Mouse (Mus musculus) intestine, embryonic 14.5 days (tissue): ENCODE measurements around the gene Fbrs. TPM values are rescaled to one million over a fixed set of nuclear protein-coding genes. Genes with fewer than 3 reads are reported as not detected.

ENCODE experiments used
- ATAC-seq: fragments of 200-750 bp; cut with Nextera tagmentation; replicated peaks from 2 replicates; pipeline ENCODE4 v1.8.0; 2017; ENCODE audit warnings: low read depth, moderate number of reproducible peaks, moderate TSS enrichment, moderate library complexity; ENCODE audit not compliant: low FRiP score, low TSS enrichment
- DNase-seq: peaks from one replicate; pipeline ENCODE4 v3.0.0-alpha.2; 2018; ENCODE audit warnings: low spot score
- H3K27ac ChIP-seq: fragments of 300-500 bp; sonication (generic); 2 replicates; pipeline ENCODE4 v1.5.1; 2014; ENCODE audit warnings: low read depth, mild to moderate bottlenecking, control low read depth
- H3K27me3 ChIP-seq: fragments of 300-500 bp; sonication (generic); replicated peaks from 2 replicates; pipeline ENCODE4 v1.6.1; 2014; ENCODE audit warnings: low read length, control low read depth; ENCODE audit not compliant: control insufficient read depth, insufficient read depth
- H3K36me3 ChIP-seq: fragments of 300-500 bp; sonication (generic); 2 replicates; pipeline ENCODE4 v1.6.1; 2014; ENCODE audit warnings: low read length, control low read depth; ENCODE audit not compliant: control insufficient read depth, insufficient read depth
- H3K4me1 ChIP-seq: fragments of 300-500 bp; sonication (generic); replicated peaks from 2 replicates; pipeline ENCODE4 v1.6.1; 2014; ENCODE audit warnings: low read length, control low read depth, mixed read lengths; ENCODE audit not compliant: control insufficient read depth, insufficient read depth
- H3K4me2 ChIP-seq: fragments of 300-500 bp; sonication (generic); 2 replicates; pipeline ENCODE4 v1.6.1; 2014; ENCODE audit warnings: low read length
- H3K4me3 ChIP-seq: fragments of 300-500 bp; sonication (generic); 2 replicates; pipeline ENCODE4 v1.5.1; 2014; ENCODE audit warnings: low read depth, low read length, control low read depth, mixed read lengths
- H3K9ac ChIP-seq: fragments of 300-500 bp; sonication (generic); 2 replicates; pipeline ENCODE4 v1.6.1; 2014; ENCODE audit warnings: mild to moderate bottlenecking, low read length
- H3K9me3 ChIP-seq: fragments of 300-500 bp; sonication (generic); 2 replicates; pipeline ENCODE4 v1.6.1; 2016; ENCODE audit warnings: low read length, control low read depth; ENCODE audit not compliant: control insufficient read depth
- WGBS: fragments of 180-500 bp; shearing (Covaris S2); extraction: QIAGEN DNeasy Blood & Tissue Kit; methylation state at CpG from one replicate; pipeline ENCODE4 v1.1.7; 2014; 5-methylcytosine and 5-hydroxymethylcytosine counted together
- polyA plus RNA-seq: library from polyadenylated mRNA; unstranded; fragments of >200 nt; fragmentation: Nextera tagmentation; extraction: Ambion mirVana; gene quantifications from 2 replicates; pipeline ENCODE4 v1.2.1, GENCODE M21; 2014

The Fbrs gene
- 11.4 and 13.9 TPM in 2 replicates for polyA plus RNA-seq

GRCm38 (mm10) chr7:127478635-127479317 lies at the start of gene Fbrs:
Gene Fbrs (plus strand): TSS chr7:127479199.
- WGBS = under 1% methylated on average over 49 of the region's 62 CpGs

DNA sequence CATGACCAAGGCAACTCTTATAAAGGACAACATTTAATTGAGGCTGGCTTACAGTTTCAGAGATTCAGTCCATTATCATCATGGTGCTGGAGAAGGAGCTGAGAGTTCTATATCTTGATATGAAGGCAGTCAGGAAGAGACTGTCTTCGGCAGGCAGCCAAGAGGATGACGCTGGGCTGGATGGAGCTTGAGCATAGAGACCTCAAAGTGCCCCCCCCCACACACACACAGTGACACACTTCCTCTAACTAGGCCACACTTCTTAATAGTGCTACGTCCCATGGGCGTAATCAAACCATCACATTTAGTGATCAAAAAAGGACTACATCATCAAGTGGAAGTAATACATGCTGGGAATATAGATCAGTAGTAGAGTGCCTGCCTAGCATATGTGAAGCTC lies 43.8 kb upstream of the Fbrs start:
- Histone ChIP-seq H3K4me2 (no peak overlapping the region), H3K4me1 (no peaks in the 10 kb centered on the region), H3K9ac (no peak overlapping the region), H3K27me3 (no peaks in the 10 kb centered on the region), H3K27ac (no peak overlapping the region), H3K36me3 (no peaks in the 10 kb centered on the region), H3K4me3 (no peak overlapping the region), H3K9me3 (no peaks in the 10 kb centered on the region)
- ATAC-seq = no peak
- no peak for DNase-seq
- 94% methylated on average over 4 of the region's 4 CpGs for WGBS

More at GRCm38 (mm10) chr7:127478635-127479317, at the start of gene Fbrs:
- no peak for DNase-seq
- H3K27me3 ChIP-seq = no peaks in the 10 kb centered on the region
- H3K4me1 ChIP-seq = peaks cover 21% of the 10 kb centered on the region
- H3K9me3 ChIP-seq = no peaks in the 10 kb centered on the region
- H3K4me2 ChIP-seq = peak within 1 kb of the TSS; percentile 95
- H3K27ac ChIP-seq = peak within 1 kb of the TSS; percentile 97
- H3K9ac ChIP-seq = peak within 1 kb of the TSS; percentile 92
- peak within 1 kb of the TSS; percentile 83 for H3K4me3 ChIP-seq
- ATAC-seq = peak; percentile 77
- peaks cover 61% of the 10 kb centered on the region for H3K36me3 ChIP-seq

- no peak for ATAC-seq
- Histone ChIP-seq H3K27me3 (no peaks in the 10 kb centered on the region), H3K9me3 (no peaks in the 10 kb centered on the region), H3K9ac (no peak overlapping the region), H3K4me1 (no peaks in the 10 kb centered on the region), H3K27ac (no peak overlapping the region), H3K36me3 (peaks cover 8% of the 10 kb centered on the region; the same call in 1 of the 2 replicates), H3K4me3 (no peak overlapping the region), H3K4me2 (no peak overlapping the region)
- 87% methylated on average over 3 of the region's 3 CpGs for WGBS
- DNase-seq = no peak
Measured at GRCm38 (mm10) chr7:127437724-127438123, 41.3 kb upstream of the Fbrs start.

DNA sequence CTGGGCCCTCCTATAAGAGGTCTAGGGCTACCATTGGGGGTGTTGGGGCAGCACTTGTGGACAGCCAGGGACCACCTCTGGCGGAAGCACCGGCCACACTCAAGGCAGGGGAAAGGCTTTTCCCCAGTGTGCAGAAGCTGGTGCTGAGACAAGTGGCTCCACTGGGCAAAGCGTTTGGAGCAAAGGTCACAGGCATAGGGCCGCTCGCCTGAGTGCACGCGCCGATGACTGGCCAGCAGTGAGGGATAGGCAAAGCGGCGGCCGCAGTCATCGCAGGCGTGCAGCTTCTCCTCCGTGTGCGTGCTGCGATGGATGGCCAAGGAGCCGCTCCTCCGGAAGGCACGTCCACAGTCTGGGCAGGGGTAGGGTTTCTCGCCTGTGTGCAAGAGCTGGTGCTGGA lies 35.0 kb upstream of the Fbrs start:
- peaks cover 38% of the 10 kb centered on the region for H3K36me3 ChIP-seq
- H3K9me3 ChIP-seq = no peaks in the 10 kb centered on the region
- DNase-seq (no peak), ATAC-seq (no peak)
- no peak overlapping the region for H3K9ac ChIP-seq
- no peaks in the 10 kb centered on the region for H3K27me3 ChIP-seq
- H3K27ac ChIP-seq = no peak overlapping the region
- H3K4me2 ChIP-seq = no peak overlapping the region
- no peak overlapping the region for H3K4me3 ChIP-seq
- 87% methylated on average over 20 of the region's 20 CpGs for WGBS
- H3K4me1 ChIP-seq = peaks cover 6% of the 10 kb centered on the region

GRCm38 (mm10) chr7:127448521-127449300 lies 30.3 kb upstream of the Fbrs start, which contains the start of gene Zfp689:
Gene Zfp689 (minus strand): TSS chr7:127449158.
- peak within 1 kb of the TSS; percentile 95 for H3K27ac ChIP-seq
- no peaks in the 10 kb centered on the region for H3K27me3 ChIP-seq
- H3K4me3 ChIP-seq = peak within 1 kb of the TSS; percentile 72
- peaks cover 24% of the 10 kb centered on the region for H3K4me1 ChIP-seq
- ATAC-seq (peak; percentile 93), DNase-seq (peak; percentile 94)
- no peaks in the 10 kb centered on the region for H3K9me3 ChIP-seq
- peak within 1 kb of the TSS; percentile 94 for H3K4me2 ChIP-seq
- H3K36me3 ChIP-seq = peaks cover 38% of the 10 kb centered on the region
- WGBS = under 1% methylated on average over 54 of the region's 54 CpGs
- H3K9ac ChIP-seq = peak within 1 kb of the TSS; percentile 83

DNA sequence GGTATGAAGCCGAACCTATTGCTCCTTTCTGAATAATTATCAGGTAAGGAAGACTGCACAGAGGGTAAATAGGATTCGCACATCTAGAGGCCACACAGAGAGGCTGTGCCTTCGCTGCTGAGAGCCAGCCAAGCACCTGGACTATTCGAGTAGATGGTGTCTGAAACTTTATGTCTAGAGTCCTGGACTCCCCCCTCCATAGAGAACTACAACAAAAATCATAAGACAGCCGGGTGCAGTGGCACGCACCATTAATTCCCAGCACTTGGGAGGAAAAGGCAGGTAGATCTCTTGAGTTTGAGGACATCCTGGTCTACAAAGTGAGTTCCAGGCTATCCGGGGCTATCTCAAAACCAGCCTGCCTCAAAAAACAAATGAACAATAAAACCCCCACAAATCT lies 29.0 kb upstream of the Fbrs start:
- DNase-seq = no peak
- H3K4me3 ChIP-seq = peak overlapping the region; percentile 72
- peaks cover 30% of the 10 kb centered on the region for H3K36me3 ChIP-seq
- ATAC-seq = no peak
- peak overlapping the region; percentile 94 for H3K4me2 ChIP-seq
- H3K27me3 ChIP-seq = no peaks in the 10 kb centered on the region
- peak overlapping the region; percentile 83; the same call in 1 of the 2 replicates for H3K9ac ChIP-seq
- WGBS = 86% methylated on average over 7 of the region's 7 CpGs
- H3K27ac ChIP-seq = 0 out of 2 replicates have a peak overlapping the region, but pooled peaks have one; percentile 95
- H3K9me3 ChIP-seq = no peaks in the 10 kb centered on the region
- H3K4me1 ChIP-seq = peaks cover 24% of the 10 kb centered on the region

- DNase-seq (no peak), ATAC-seq (no peak)
- WGBS = 95% methylated on average over 2 of the region's 2 CpGs
Measured at GRCm38 (mm10) chr7:127453056-127453455, 25.9 kb upstream of the Fbrs start.

GRCm38 (mm10) chr7:127454905-127455304 lies 24.1 kb upstream of the Fbrs start:
- Histone ChIP-seq H3K9me3 (peaks cover 2% of the 10 kb centered on the region; the same call in 1 of the 2 replicates), H3K9ac (no peak overlapping the region), H3K27ac (no peak overlapping the region), H3K36me3 (peaks cover 51% of the 10 kb centered on the region), H3K4me3 (no peak overlapping the region), H3K4me1 (peaks cover 10% of the 10 kb centered on the region), H3K4me2 (no peak overlapping the region), H3K27me3 (no peaks in the 10 kb centered on the region)
- DNase-seq (no peak), ATAC-seq (no peak)
- 89% methylated on average over 7 of the region's 7 CpGs for WGBS

More at GRCm38 (mm10) chr7:127453056-127453455, 25.9 kb upstream of the Fbrs start:
- H3K36me3 ChIP-seq = peaks cover 39% of the 10 kb centered on the region
- H3K9me3 ChIP-seq = peaks cover 2% of the 10 kb centered on the region; the same call in 1 of the 2 replicates
- H3K27me3 ChIP-seq = no peaks in the 10 kb centered on the region
- no peak overlapping the region for H3K4me2 ChIP-seq
- H3K4me3 ChIP-seq = no peak overlapping the region
- no peak overlapping the region for H3K27ac ChIP-seq
- H3K4me1 ChIP-seq = peaks cover 19% of the 10 kb centered on the region
- H3K9ac ChIP-seq = no peak overlapping the region
